Mouse (Mus musculus) myocyte (in vitro differentiated cells): Measurements from ENCODE around the gene Axin2. TPM values are rescaled to one million over a fixed set of nuclear protein-coding genes. Genes with fewer than 3 reads are reported as not detected.

Experiments used
- H3K27me3 ChIP-seq: one replicate; pipeline ENCODE4 v1.6.1; 2011; ENCODE audit not compliant: control insufficient read depth, insufficient read depth, insufficient read length
- H3K36me3 ChIP-seq: one replicate; pipeline ENCODE4 v1.6.1; 2011; ENCODE audit not compliant: control insufficient read depth, insufficient read depth
- H3K4me2 ChIP-seq: one replicate; pipeline ENCODE4 v1.6.1; 2011; ENCODE audit warnings: low read depth, control low read depth
- H3K4me3 ChIP-seq: one replicate; pipeline ENCODE4 v1.5.1; 2011; ENCODE audit warnings: mild to moderate bottlenecking, control low read depth, moderate library complexity
- H3K79me2 ChIP-seq: one replicate; pipeline ENCODE4 v1.6.1; 2011; ENCODE audit not compliant: control insufficient read depth, insufficient read depth
- H3ac ChIP-seq: one replicate; pipeline ENCODE4 v1.6.1; 2011; ENCODE audit not compliant: control insufficient read depth, insufficient read length
- CEBPB ChIP-seq: IDR thresholded peaks from 2 replicates; pipeline ENCODE4 v1.6.1; 2011; ENCODE audit warnings: mild to moderate bottlenecking, moderate library complexity; ENCODE audit not compliant: poor library complexity, insufficient read depth, severe bottlenecking
- E2F4 ChIP-seq: IDR thresholded peaks from one replicate; pipeline ENCODE4 v1.6.1; 2011; ENCODE audit warnings: mild to moderate bottlenecking, control low read depth, moderate library complexity; ENCODE audit not compliant: insufficient read depth
- MAX ChIP-seq: IDR thresholded peaks from one replicate; pipeline ENCODE4 v1.6.1; 2011; ENCODE audit warnings: low read depth, mild to moderate bottlenecking, control low read depth
- MYOD1 ChIP-seq, 3 experiments: IDR thresholded peaks; one replicate each; pipeline ENCODE4 v1.6.1; 2011; ENCODE audit warnings: control low read depth in 2 of 3, low read depth in 2 of 3, mild to moderate bottlenecking in 2 of 3, moderate library complexity in 1 of 3; ENCODE audit not compliant: insufficient read length in 2 of 3, control insufficient read depth in 1 of 3
- MYOG ChIP-seq, 3 experiments: IDR thresholded peaks; one replicate each; pipeline ENCODE4 v1.6.1; 2011; ENCODE audit warnings: control low read depth in 2 of 3, low read depth in 2 of 3, mild to moderate bottlenecking in 2 of 3; ENCODE audit not compliant: insufficient read length in 2 of 3, control insufficient read depth in 1 of 3, insufficient read depth in 1 of 3
- POLR2A ChIP-seq: IDR thresholded peaks from one replicate; pipeline ENCODE4 v1.6.1; 2011; ENCODE audit warnings: low read depth, mild to moderate bottlenecking, control low read depth, moderate library complexity; ENCODE audit not compliant: insufficient read length
- POLR2AphosphoS2 ChIP-seq: IDR thresholded peaks from one replicate; pipeline ENCODE4 v1.6.1; 2011; ENCODE audit warnings: low read depth, control low read depth; ENCODE audit not compliant: insufficient read length
- REST ChIP-seq: IDR thresholded peaks from one replicate; pipeline ENCODE4 v1.6.1; 2011; ENCODE audit warnings: mild to moderate bottlenecking, control low read depth, moderate library complexity; ENCODE audit not compliant: insufficient read depth, insufficient read length
- SRF ChIP-seq: IDR thresholded peaks from one replicate; pipeline ENCODE4 v1.6.1; 2011; ENCODE audit warnings: low read depth; ENCODE audit not compliant: control insufficient read depth, insufficient read length
- TCF12 ChIP-seq: IDR thresholded peaks from one replicate; pipeline ENCODE4 v1.6.1; 2011; ENCODE audit warnings: mild to moderate bottlenecking, control low read depth; ENCODE audit not compliant: poor library complexity, insufficient read depth, severe bottlenecking
- TCF3 ChIP-seq: IDR thresholded peaks from one replicate; pipeline ENCODE4 v1.6.1; 2011; ENCODE audit warnings: low read depth, control low read depth; ENCODE audit not compliant: insufficient read length
- USF1 ChIP-seq: IDR thresholded peaks from one replicate; pipeline ENCODE4 v1.6.1; 2011; ENCODE audit warnings: low read depth, mild to moderate bottlenecking, control low read depth, moderate library complexity
- polyA plus RNA-seq: library from polyadenylated mRNA; unstranded; fragments of >200 nt; fragmentation: generic; extraction: Trizol; gene quantifications from one replicate; pipeline ENCODE4 v1.2.1, GENCODE M21; 2012; ENCODE audit warnings: missing spikeins

The Axin2 gene
- polyA plus RNA-seq, 1 experiment, result 1.7 TPM

- Histone ChIP-seq H3ac (no peak overlapping the region), H3K79me2 (no peaks in the 10 kb centered on the region), H3K36me3 (no peaks in the 10 kb centered on the region), H3K4me2 (no peak overlapping the region), H3K27me3 (no peaks in the 10 kb centered on the region), H3K4me3 (no peak overlapping the region)
- no peak for TF ChIP-seq CEBPB
- no peak for TF ChIP-seq USF1
- no peak for TF ChIP-seq MYOG (IDR thresholded peaks at IDR 0.05; ENCODE audit: control insufficient read depth in 1 of 3, insufficient read depth in 1 of 3, insufficient read length in 2 of 3, low read depth in 2 of 3)
- TF ChIP-seq MYOD1 (IDR thresholded peaks at IDR 0.05; ENCODE audit: control insufficient read depth in 1 of 3, insufficient read length in 2 of 3, low read depth in 2 of 3), result no peak
- no peak for TF ChIP-seq TCF3
- no peak for TF ChIP-seq POLR2A
- TF ChIP-seq REST, result no peak
- TF ChIP-seq TCF12, result no peak
- no peak for TF ChIP-seq SRF
- no peak for TF ChIP-seq MAX
Measured at GRCm38 (mm10) chr11:108940655-108941412, 20.7 kb downstream of the Axin2 start.

GRCm38 (mm10) chr11:108941836-108942235 is 21.7 kb downstream of the Axin2 start:
- H3K4me2 ChIP-seq, result no peak overlapping the region
- no peaks in the 10 kb centered on the region for H3K27me3 ChIP-seq
- H3K36me3 ChIP-seq, result no peaks in the 10 kb centered on the region
- H3K4me3 ChIP-seq, result no peak overlapping the region
- no peak for TF ChIP-seq REST
- no peak for TF ChIP-seq TCF12
- TF ChIP-seq E2F4, result no peak
- no peak for TF ChIP-seq USF1
- no peak for TF ChIP-seq TCF3
- no peak for TF ChIP-seq SRF
- no peak for TF ChIP-seq MYOG (IDR thresholded peaks at IDR 0.05; ENCODE audit: control insufficient read depth in 1 of 3, insufficient read depth in 1 of 3, insufficient read length in 2 of 3, low read depth in 2 of 3)
- no peak for TF ChIP-seq CEBPB
- no peak for TF ChIP-seq MYOD1 (IDR thresholded peaks at IDR 0.05; ENCODE audit: control insufficient read depth in 1 of 3, insufficient read length in 2 of 3, low read depth in 2 of 3)
- TF ChIP-seq MAX, result no peak
- no peak for TF ChIP-seq POLR2AphosphoS2
- TF ChIP-seq POLR2A, result no peak
- no peaks in the 10 kb centered on the region for H3K79me2 ChIP-seq
- H3ac ChIP-seq, result no peak overlapping the region

GRCm38 (mm10) chr11:108943741-108944140 is 23.6 kb downstream of the Axin2 start:
- TF ChIP-seq TCF12, result no peak
- TF ChIP-seq MYOG (IDR thresholded peaks at IDR 0.05; ENCODE audit: control insufficient read depth in 1 of 3, insufficient read depth in 1 of 3, insufficient read length in 2 of 3, low read depth in 2 of 3), result no peak
- no peak for TF ChIP-seq USF1
- TF ChIP-seq MAX, result no peak
- no peak for TF ChIP-seq POLR2AphosphoS2
- TF ChIP-seq REST, result no peak
- no peak for TF ChIP-seq SRF
- no peak for TF ChIP-seq POLR2A
- TF ChIP-seq E2F4, result no peak
- TF ChIP-seq CEBPB, result no peak
- H3K79me2 ChIP-seq, result no peaks in the 10 kb centered on the region
- H3K36me3 ChIP-seq, result no peaks in the 10 kb centered on the region
- no peak overlapping the region for H3K4me3 ChIP-seq
- H3K27me3 ChIP-seq, result no peaks in the 10 kb centered on the region
- H3K4me2 ChIP-seq, result no peak overlapping the region
- no peak overlapping the region for H3ac ChIP-seq

DNA sequence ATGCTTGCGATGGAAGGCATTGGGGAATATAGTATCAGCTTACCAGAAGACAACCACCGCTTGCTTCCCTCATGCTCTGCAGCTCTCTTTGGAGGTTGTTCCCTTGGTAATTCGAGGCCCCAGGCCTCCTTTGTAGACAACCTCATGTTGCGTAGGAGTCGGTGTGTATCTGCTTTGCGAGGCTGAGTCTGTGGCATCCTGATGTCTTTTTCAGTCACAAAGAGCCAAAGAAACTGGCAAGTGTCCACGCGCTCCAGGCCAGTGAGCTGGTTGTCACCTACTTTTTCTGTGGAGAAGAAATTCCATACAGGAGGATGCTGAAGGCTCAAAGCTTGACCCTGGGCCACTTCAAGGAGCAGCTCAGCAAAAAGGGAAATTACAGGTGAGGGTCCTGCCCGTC is 25.5 kb downstream of the Axin2 start:
- Histone ChIP-seq H3K4me2 (no peak overlapping the region), H3ac (no peak overlapping the region), H3K79me2 (no peaks in the 10 kb centered on the region), H3K4me3 (no peak overlapping the region), H3K27me3 (no peaks in the 10 kb centered on the region), H3K36me3 (no peaks in the 10 kb centered on the region)
- TF ChIP-seq TCF12 (no peak), TCF3 (no peak), USF1 (no peak), MYOG (IDR thresholded peaks at IDR 0.05; ENCODE audit: control insufficient read depth in 1 of 3, insufficient read depth in 1 of 3, insufficient read length in 2 of 3, low read depth in 2 of 3) (no peak), SRF (no peak), CEBPB (no peak), POLR2A (no peak), POLR2AphosphoS2 (no peak), MAX (no peak), MYOD1 (IDR thresholded peaks at IDR 0.05; ENCODE audit: control insufficient read depth in 1 of 3, insufficient read length in 2 of 3, low read depth in 2 of 3) (no peak), REST (no peak), E2F4 (no peak)

DNA sequence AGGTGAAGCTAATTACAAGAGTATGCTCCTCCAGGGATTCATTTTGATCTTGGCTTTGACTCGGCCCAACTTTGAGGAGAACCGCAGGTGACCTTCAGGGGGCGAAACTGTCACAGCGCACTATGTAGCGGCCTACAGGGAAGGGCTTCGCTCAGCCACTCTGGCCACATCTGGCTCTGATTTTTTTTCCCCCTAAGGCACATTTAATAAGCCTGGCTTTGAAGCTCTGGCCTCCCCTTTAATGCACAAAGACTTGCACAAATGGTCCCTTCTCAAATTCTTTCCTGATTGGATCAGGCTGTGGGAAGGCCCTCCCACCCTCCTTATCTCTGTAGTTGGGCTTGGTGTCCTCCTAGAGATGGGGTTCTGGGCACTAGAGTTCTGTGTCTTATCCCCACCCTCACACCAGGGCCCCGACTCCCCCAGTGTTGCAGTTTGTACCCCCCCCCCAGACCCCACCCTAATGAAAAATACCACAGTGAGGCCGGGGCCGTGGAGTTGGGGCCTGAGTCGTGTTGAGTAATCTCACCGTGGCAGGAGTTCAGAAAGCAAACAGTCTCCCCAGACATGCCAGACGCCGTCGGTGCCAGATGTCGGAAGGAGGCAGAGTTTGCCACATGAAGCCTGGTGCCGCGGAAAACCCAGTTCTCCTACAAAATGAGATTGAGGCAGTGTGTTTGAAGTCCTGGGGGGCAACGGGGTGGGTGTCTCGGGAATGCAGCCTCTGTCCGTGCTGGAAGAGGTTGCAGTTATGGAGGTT is 27.5 kb downstream of the Axin2 start:
- TF ChIP-seq E2F4 (no peak), USF1 (no peak), POLR2A (no peak), POLR2AphosphoS2 (no peak), MAX (no peak), TCF3 (no peak), MYOG (IDR thresholded peaks at IDR 0.05; ENCODE audit: control insufficient read depth in 1 of 3, insufficient read depth in 1 of 3, insufficient read length in 2 of 3, low read depth in 2 of 3) (no peak), MYOD1 (IDR thresholded peaks at IDR 0.05; ENCODE audit: control insufficient read depth in 1 of 3, insufficient read length in 2 of 3, low read depth in 2 of 3) (no peak), TCF12 (no peak)
- Histone ChIP-seq H3K79me2 (no peaks in the 10 kb centered on the region), H3K36me3 (no peaks in the 10 kb centered on the region), H3ac (no peak overlapping the region), H3K4me3 (no peak overlapping the region), H3K27me3 (no peaks in the 10 kb centered on the region), H3K4me2 (no peak overlapping the region)
